Mouse (Mus musculus): ENCODE results near the gene Pdk1.

Gene Pdk1

DNA sequence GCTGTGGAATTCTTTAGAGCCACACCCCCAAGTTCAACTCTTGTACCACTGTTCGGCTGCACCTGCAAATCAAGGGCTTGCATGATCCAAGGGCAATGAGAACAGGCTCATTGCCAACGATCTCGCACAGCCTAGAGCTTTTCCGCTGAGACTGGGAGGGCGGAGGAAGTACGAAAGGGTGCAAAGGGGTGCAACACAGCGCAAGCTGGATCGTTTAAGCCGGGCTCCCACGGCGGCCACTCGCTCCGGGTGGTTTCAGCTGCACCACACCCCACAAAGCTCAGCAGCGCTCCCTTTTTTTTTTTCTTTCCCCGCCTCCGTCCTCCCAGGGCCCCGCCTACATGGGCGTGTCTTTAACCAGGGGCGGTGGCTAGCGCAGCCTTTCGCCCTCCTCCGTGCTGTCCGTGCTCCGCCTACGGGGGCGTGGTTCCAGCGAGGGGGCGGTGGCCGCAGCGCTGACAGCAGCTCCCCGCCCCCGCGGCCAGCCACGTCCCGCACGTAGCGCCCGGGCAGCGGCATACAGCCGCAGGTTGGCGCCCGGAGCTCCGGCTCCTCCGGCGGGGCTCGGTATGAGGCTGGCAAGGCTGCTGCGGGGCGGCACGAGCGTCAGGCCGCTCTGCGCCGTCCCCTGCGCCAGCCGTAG, at the start of gene Pdk1:
TSS of gene Pdk1 (plus strand) at position 424 of the 643 bp plus-strand sequence.
- peak; percentile 98 for DNase-seq

DNA sequence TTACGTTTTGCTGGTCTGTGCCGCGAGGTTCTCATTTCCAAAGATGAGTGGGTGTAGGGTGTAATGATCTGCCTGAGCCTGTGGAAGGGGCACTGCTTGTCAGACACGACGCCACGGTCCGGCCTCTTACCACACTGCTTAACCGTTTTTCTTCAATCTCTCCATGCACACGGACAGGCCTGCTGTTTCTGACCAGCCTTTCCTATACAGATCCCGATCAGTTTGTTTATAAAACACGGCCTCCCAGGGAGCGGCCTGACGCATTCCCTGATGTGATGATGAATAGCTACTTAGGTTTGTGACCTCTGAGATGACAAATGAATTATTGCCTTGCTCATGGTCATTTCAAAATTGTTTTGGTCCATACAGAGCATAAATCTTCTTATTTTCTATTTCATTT, 48.9 kb upstream of the Pdk1 start:
- no peak for DNase-seq

DNA sequence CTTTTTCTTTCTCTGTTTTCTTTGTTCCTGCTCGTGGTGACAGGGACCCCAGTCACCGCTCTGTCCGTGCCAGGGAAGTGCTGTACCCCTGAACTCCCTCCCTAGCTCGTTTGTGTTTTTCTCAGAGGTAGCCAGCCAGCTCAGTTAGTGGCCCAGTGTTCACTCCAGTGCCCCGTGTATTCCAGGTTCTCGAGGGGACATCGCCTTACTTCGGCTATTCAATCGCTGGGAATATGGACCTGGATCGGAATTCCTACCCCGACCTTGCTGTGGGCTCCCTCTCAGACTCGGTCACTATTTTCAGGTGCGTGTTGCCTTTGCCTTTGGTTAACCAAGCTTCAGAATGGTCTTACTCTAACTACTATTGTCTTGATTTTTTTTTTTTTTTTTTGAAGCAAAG, 45.3 kb upstream of the Pdk1 start:
- DNase-seq: no peak

DNA sequence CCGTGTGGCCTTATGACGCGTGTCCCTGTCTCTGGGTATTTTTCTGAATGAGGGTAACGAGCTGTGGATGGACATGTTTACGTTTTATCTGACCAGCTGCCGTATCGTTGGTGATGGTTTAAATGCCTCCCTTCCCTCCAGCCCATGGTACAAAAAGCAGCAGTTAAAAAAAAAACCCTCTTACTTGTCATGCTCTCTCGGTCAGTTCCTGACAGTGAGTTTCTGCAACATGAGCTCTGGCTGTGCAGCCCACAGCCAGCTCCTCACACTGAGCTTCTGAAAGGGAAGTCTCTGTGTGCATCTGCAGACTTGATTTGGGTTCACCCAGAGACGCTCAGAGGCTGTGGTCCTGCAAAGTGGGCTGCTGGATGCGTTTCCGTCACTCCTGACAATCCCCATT, 44.1 kb upstream of the Pdk1 start:
- DNase-seq: no peak

DNA sequence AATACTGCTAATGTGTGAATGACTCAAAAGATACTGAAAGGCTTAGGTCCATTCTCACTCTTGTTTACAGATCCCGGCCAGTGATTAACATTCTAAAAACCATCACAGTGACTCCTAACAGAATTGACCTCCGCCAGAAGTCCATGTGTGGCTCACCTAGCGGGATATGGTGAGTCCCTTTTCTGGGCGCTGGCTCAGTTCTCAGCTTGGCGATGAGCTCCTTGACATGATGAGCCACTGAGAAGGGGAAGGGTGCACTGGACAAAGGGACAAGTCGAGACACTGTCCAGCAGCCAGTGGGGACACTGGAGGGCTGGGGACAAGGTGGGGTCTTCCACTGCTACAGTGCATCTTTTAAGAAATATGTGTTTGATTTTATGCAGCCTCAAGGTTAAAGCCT, 39.4 kb upstream of the Pdk1 start:
- no peak for DNase-seq

DNA sequence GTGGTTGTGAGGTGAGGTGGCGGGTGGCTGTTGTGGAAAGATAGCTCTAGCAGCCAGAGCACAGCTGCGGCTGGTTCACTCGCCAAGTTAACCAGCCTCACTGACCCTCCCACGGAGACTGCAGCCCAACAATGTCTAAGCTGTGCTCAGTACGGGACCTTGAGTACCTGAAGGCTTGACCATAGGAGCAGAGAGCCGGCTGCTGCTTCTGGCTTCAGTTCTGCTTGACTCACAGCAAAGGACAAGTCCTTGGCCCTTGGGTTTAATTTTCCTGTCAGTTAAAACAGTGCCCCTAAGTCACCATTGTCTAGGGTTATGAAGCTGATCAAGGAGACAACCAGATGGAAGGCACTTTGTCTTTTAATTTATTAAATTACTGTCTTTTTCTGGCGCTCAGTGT, 38.7 kb upstream of the Pdk1 start:
- DNase-seq: no peak

DNA sequence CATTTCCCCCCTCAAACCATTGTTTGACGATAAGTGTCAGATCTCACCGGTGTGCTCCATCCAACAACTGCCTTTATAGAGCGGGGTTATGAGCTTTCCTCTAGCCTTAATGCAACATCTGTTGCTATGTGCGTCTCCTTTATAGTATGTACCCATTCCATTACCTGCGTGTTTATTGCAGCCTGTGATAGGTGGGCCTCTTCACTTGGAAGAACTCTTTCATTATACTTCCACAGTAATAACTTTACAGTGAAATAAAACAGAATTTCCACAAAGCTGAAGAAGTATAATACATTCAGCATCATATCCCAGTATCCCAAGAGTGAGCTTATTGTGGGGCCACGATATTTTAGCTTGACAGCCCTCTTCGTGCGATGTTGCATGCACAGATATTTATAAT, 37.5 kb upstream of the Pdk1 start:
- DNase-seq: no peak

DNA sequence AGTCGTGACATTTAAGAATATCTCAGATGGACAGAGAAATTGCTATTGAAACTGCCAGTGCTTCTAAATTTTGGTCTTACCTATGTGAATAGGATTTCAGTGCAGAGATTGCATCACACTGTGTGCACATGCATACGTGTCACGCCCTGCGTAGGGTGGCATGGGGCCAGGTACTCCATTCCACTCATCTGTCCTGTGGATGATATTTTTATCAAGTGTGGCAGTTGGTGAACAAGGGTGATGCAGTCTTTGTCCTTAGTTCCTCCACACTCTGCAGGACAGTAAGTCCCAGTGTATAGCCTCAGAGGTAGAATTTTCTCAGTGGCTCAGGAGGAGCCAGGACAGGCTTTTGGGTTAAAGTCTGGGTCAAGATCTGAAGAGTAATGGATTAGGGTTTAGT, 36.8 kb upstream of the Pdk1 start:
- DNase-seq: no peak

DNA sequence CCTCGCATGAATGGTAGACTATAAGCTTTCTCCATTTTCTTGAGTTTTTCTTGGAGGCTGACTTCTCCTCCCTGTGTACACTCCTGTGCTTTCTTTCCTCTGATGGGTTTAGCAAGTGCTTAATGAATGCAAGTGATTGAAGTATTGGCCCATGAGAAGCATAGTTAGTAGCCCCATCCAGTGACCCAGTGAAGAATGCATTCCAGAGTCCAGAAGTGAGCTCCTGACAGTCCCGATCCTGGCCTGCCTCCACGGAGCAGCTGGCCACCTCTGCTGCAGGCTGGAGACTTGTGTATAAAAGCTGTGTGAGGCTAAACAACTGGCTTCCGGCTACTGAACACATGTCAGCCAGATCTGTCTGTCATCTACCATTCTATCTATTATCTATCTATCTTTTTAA, 35.8 kb upstream of the Pdk1 start:
- no peak for DNase-seq

DNA sequence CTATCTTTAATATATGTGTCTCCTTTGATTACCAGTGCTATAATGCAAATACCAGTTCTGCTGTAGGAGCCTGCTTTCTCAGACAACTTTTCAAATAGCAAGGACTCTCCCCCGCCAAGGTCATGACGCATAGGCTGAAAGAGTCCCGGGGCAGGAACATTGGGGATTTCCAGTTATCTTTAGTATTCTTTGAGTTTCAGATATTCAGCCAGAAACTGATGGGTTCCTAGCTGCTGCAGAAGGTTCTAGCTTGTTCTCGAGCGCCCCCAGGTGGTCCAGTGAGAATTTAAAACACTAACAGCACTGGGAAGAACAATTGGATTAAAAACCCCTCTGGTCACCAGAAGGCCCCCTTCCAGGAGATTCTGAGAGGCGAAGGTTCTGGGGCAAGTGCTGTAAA, 35.2 kb upstream of the Pdk1 start:
- peak; percentile 29 for DNase-seq

DNA sequence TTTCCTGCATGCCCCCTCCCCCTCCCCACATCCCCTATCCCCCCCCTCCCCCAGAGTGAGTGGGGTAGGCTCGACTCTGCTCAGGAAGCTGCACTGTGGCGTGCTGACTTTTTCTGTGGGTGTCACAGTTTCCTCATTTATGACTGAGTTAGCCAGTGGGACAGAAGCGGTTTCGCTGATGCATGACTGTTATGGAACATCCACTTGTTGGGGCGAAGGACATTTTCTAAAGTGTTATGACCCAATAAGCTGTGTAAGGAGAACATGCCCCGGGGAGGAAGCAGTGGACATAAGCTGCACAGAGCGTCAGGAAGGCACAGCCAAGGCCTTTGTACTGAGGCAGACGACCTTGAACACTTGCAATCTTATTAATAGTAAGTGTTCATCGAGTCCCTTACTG, 29.7 kb upstream of the Pdk1 start:
- no peak for DNase-seq

DNA sequence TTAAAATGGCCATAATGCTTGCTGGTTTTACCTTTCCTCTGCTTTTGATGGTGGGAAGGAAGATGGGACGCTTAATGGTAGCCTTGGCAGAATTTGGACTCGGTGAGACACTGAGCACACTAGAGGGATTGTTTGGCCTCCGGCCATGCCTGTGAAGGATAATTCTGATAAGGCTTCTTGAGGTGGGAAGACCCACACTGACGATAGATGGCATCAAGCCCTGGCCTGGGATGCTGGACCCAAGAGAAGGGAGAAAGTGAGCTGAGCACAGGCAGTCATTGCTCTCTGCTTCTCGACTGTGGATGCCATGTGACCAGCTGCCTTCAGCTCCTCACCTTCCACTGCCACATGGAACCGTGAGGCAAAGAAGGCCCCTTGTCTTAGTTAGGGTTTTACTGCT, 28.1 kb upstream of the Pdk1 start:
- DNase-seq: no peak

DNA sequence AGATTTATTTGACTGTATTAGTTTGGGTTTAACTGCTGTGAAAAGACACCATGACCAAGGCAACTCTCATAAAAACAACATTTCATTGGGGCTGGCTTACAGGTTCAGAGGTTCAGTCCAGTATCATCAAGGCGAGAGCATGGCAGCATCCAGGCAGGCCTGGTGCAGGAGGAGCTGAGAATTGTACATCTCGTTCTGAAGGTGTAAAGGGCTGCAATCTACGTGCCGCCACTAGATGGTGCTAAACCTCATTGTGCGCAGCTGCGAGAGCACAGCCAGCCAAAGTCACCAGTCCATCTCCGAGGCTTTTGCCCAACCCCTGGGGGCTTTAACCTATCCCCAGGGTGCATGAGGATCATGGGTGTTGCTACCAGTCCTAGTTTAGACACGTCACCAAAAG, 20.9 kb upstream of the Pdk1 start:
- peak; percentile 51 for DNase-seq

DNA sequence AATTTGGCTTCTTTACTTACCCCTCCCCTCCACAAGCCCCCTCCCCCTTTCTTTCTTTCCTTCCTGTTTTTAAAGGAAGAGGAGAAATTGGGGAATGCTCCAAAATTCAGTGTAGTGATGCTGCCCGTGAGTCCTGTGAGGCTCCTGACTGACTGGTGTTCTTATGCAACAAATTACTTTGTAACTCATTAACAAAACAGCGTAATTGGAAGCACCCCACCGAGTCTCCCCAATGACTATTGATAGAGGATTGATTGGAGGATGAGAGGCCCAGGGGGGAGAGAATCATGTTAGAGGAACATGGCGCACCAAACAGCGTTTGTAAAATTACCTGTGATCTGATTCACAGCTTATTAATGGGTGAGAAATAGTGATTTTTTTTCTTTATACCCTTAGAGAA, 17.9 kb upstream of the Pdk1 start:
- no peak for DNase-seq

DNA sequence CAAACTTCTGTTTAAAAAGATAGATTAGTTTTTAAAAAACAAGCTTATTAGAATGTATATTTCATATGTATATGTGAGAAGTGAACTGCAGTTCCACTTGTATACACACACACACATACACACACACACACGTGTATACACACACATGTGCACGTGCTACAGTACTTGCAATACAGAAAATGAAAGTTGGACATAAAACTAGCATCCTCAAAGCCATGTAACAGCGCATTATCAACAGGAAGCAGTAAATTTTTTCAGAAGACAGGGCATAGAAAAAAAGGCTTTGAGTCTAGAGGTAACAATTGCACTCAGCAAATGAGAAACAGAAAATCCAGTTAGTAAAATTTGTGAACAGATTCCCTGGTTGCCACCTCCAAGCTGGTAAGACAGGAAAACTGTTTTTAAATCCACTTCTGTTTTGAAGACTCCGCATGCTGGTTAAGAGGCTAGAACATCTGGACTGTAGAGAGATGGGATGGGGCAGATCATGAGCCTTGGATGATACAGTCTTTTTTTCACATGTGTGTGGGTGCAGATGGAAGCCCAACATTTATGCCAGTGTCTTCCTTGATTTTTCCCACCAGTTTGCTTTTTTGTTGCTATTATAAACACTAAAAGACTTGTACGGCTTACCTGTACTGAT, 9.4 kb upstream of the Pdk1 start:
- DNase-seq: no peak

DNA sequence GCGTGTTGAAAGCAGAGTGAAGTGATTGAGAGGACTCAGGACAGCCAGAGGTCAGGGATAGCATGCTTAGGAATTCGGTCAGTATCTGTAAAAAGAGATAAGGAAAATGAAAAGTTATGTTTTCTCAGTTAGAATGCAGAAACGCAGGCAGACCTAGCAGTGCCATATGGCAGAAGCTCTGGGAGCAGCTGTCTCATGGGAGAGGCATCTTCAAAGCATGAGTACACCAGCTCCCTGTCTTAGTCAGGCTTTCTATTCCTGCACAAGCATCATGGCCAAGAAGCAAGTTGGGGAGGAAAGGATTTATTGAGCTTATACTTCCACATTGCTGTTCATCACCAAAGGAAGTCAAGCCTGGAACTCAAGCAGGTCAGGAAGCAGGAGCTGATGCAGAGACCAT, 8.0 kb upstream of the Pdk1 start:
- DNase-seq: no peak

DNA sequence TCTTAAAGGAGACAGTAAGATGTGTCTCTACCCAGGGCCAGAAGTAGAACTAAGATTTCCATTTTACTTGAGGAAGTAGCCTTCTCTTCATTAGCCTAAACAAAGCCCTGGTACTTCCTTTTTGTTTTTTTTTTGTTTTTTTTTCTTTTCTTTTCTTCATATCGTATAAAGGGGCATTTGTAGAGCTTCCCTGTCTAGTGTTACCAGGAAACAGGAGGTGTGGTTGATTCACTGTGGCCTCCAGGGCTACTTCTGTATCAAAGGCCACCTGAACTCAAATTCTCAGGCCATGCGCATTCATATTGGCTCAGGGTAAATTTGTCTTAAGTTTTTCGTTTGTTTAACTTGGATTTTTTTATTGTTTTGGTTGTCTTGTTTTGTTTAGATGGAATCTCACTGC, 7.1 kb upstream of the Pdk1 start:
- DNase-seq: no peak

DNA sequence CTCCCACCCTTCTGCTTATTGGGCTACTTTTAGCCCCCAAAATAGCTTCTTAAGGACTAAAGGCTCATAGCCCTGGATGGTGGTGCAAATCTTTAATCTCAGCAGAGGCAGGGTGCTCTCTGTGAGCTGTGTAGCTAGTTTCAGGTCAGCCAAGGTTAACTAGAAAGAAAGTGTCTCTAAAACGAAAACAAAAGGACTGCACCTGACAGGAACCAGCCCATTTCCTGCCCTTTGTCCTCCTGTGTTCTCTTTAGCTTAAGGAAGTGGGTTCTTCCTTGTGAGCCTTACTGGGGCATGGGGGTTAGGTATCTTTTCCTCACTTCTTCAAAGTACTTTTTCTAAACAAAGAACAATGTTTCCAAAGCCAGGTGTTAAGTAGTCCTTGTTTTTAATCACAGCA, 6.5 kb upstream of the Pdk1 start:
- no peak for DNase-seq

DNA sequence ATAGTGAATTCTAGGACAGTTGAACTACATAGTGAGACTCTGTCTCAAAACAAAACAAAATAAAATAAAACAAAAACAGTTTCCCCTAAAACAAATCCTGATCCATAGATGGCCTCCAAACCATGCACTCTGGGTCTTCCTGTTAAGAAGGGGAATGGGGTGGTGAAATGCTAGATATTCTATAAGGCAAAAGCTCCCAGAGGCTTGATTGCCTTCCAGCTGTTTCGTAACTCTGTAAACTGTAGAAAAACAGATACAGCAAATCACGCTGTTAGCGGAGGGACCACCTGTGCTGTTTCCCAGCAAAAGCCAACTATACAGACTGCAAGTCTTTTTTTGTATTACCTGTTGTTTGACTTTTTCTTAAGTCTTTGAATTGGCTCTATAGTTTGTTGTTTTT, 6.0 kb upstream of the Pdk1 start:
- DNase-seq: no peak

DNA sequence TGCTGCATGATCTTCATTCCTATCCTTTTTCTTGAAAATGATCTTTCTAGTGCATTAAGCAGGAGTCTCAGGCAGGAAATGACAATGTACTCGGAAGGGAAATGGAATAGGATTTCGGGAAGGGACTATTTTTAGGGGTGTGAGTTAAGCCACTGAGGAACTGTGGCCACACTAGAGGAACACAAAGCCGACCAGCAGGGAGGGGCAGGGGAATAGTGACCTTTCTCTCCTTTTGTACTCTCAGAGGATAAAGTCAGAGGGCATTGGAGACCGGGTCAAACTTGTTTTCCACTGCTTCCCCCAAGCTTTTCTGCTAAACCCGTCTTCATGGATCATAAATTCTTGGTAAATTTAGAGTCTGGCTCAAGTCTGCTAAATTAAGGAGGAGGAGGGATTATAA, 5.5 kb upstream of the Pdk1 start:
- no peak for DNase-seq

DNA sequence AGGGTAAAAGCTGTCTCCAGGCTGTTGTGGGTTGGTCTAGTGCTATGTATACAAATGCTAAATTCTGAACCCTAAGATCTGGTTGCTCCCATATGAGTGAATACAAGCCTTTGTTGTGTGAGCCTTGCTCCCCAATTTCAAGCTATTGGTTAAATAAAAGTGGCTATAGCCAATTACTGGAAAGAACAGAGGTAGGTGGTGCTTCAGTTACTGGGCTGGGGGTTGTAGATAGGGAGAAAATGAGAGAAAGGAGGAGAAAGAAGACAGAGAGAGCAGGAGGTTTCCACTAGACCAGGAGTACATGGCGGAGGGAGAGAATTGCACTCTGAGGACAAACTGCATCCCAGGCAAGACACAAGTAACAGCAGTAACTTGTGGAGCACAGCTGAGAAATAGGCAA, 4.8 kb upstream of the Pdk1 start:
- no peak for DNase-seq

DNA sequence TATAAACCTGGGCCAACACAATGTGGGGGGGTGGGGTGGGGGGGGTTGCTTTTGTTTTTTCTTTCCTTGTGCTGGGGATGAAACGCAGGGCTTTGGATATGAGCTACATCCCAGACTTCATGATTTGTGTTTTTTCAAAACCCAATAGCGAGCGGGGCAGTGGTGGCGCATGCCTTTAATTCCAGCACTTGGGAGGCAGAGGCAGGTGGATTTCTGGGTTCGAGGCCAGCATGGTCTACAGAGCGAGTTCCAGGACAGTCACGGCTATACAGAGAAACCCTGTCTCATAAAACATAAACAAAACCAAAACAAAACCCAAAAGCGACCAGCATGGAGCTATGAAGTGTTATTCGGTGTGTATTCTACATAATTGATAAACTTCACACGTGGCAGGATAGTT, 883 bp upstream of the Pdk1 start:
- DNase-seq: no peak

DNA sequence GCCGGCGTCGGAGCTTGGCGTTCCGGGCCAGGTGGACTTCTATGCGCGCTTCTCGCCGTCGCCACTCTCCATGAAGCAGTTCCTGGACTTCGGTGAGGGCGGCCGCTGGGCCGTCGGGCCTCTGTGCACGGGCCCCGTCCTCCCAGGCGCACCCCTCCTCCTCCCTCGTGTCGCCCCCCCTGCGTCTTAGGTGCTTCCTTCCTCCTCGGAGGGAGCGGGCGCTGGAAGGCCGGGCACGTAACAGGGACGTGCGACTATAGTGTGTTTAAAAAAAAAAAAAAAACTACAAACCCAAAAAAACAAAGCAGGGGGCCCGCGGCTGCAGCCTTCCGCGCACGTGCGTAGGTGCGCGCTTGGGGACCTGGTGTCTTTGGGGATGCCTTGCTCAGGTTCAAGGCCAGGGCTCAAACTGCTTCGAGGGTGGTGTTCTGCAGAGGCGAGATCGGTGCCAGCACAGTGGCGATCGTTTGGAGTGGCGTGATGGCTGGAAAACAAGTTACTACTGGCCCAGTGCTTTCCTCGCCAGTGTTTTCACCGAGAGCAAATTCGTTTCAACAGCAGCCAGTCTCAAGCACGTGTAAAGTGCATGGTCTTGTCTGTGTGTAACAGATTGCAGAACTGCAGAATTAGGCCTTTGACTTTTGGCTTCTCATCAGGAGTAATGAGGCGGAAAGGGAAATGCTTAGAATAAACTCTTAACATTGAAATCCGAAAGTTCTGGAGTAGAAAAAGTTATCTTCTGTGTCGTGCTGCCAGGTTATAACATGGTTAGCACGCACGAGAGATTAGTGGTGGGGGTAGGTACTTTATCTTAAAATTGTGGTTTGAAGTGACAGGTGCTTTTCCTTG, 674 bp downstream of the Pdk1 start:
- DNase-seq: peak; percentile 36

DNA sequence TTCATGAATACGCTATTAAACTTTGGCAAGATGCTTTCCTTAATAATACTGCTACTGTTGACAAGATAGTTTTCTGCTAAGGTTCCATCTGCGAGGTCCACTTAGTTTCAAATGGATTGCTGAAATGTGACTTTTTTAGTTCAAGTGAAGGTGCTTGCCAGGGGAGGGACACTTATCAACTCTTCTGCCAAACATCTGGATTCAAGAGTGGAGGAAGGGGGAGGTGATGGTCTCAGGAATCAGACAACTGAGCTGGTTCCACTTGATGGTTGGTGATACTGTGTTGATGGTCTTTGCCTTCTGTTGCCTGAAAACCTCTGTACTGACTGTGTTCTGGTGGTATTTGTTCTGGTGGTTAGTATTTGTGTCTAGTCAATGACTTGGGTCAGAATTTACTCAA, 1.4 kb downstream of the Pdk1 start:
- no peak for DNase-seq

Data from cerebellum, adult 8-10 months (tissue).